Mouse (Mus musculus): Measurements from ENCODE around the gene Parp8. TPM values are rescaled to one million over a fixed set of nuclear protein-coding genes. Genes with fewer than 3 reads are reported as not detected.

Gene Parp8
- polyA plus RNA-seq, 2 experiments: 20.0 to 37.7 TPM

- no peak for DNase-seq (ENCODE audit: low spot score)
- H3K4me2 ChIP-seq (replicated peaks; ENCODE audit: low read depth, low read length, severe bottlenecking): no peak overlapping the region
- peaks cover 8% of the 10 kb centered on the region; the same call in 1 of the 2 replicates for H3K4me1 ChIP-seq (ENCODE audit: control insufficient read depth, insufficient read depth, low read length)
- H3K9me3 ChIP-seq (ENCODE audit: control insufficient read depth, low read length): no peaks in the 10 kb centered on the region
- no peak for ATAC-seq (ENCODE audit: low FRiP score, low read depth)
- H3K27me3 ChIP-seq (ENCODE audit: control insufficient read depth, insufficient read depth, low read length): no peaks in the 10 kb centered on the region
- no peak overlapping the region for H3K27ac ChIP-seq (replicated peaks; ENCODE audit: low read depth, low read length)
- no peaks in the 10 kb centered on the region for H3K36me3 ChIP-seq (ENCODE audit: control insufficient read depth, insufficient read depth, low read length)
- no peak for TF ChIP-seq POLR2A (IDR thresholded peaks at IDR 0.05; ENCODE audit: borderline replicate concordance, extremely low read depth, insufficient read depth, insufficient read length)
- no peak overlapping the region for H3K4me3 ChIP-seq (replicated peaks; ENCODE audit: low read length)
- 88% methylated on average over 5 of the region's 5 CpGs for WGBS
- H3K9ac ChIP-seq (ENCODE audit: low read depth, low read length, severe bottlenecking): no peak overlapping the region
Measured at GRCm38 (mm10) chr13:117033676-117034308, 8.5 kb upstream of the Parp8 start.

DNA sequence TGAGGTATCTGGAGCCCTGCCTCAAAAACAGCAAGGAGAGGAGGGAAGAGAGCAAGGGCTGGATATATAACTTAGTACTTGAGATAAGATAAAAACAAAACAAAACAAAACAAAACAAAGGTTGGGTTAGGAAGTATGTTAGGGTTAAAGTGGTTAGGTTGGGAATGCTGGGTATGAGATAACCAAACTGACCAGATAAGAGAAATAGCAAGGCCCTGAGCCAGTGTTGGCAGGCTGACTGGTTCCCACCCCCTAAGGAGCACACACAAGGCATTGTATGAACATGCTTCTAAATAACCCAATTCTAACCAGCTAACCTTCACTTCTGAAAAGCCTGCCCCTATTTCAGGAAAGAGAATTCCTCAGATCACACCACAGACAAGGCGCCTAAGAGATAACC is 7.1 kb upstream of the Parp8 start:
- Histone ChIP-seq H3K4me2 (replicated peaks; ENCODE audit: low read depth, low read length, severe bottlenecking) (no peak overlapping the region), H3K27me3 (ENCODE audit: control insufficient read depth, insufficient read depth, low read length) (no peaks in the 10 kb centered on the region), H3K9ac (ENCODE audit: low read depth, low read length, severe bottlenecking) (no peak overlapping the region), H3K4me3 (replicated peaks; ENCODE audit: low read length) (no peak overlapping the region), H3K27ac (replicated peaks; ENCODE audit: low read depth, low read length) (no peak overlapping the region), H3K9me3 (ENCODE audit: control insufficient read depth, low read length) (no peaks in the 10 kb centered on the region), H3K4me1 (ENCODE audit: control insufficient read depth, insufficient read depth, low read length) (peaks cover 8% of the 10 kb centered on the region; the same call in 1 of the 2 replicates), H3K36me3 (ENCODE audit: control insufficient read depth, insufficient read depth, low read length) (no peaks in the 10 kb centered on the region)
- DNase-seq (ENCODE audit: low spot score) (no peak), ATAC-seq (ENCODE audit: low FRiP score, low read depth) (no peak)
- no peak for TF ChIP-seq POLR2A (IDR thresholded peaks at IDR 0.05; ENCODE audit: borderline replicate concordance, extremely low read depth, insufficient read depth, insufficient read length)
- 100% methylated on average over 1 of the region's 1 CpGs for WGBS

DNA sequence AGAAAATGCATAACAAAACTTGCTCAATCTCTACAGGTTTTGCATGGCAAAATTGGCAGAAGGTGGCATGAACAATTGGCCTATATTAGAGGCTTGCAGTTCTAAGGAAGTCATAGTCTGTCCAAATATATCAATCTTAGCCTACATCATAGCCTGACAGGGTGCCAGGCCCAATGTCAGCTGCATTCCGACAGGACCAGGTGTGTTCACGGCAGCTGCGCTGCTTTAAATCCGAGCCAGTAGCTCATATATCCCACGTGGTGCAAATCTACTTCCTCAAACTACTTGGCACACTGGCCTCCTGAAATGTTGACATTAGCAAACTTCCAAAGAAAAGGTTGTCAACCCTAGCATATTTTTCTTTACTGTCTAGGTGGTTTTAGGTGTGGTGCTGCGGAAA is 6.2 kb upstream of the Parp8 start:
- no peak overlapping the region for H3K9ac ChIP-seq (ENCODE audit: low read depth, low read length, severe bottlenecking)
- no peak overlapping the region for H3K4me2 ChIP-seq (replicated peaks; ENCODE audit: low read depth, low read length, severe bottlenecking)
- DNase-seq (ENCODE audit: low spot score): peak; percentile 38
- peak; percentile 50; the same call in 1 of the 2 replicates for ATAC-seq (ENCODE audit: low FRiP score, low read depth)
- H3K4me1 ChIP-seq (ENCODE audit: control insufficient read depth, insufficient read depth, low read length): peaks cover 14% of the 10 kb centered on the region
- 38% methylated on average over 6 of the region's 6 CpGs for WGBS
- H3K27ac ChIP-seq (replicated peaks; ENCODE audit: low read depth, low read length): no peak overlapping the region
- H3K9me3 ChIP-seq (ENCODE audit: control insufficient read depth, low read length): no peaks in the 10 kb centered on the region
- no peaks in the 10 kb centered on the region for H3K36me3 ChIP-seq (ENCODE audit: control insufficient read depth, insufficient read depth, low read length)
- H3K4me3 ChIP-seq (replicated peaks; ENCODE audit: low read length): no peak overlapping the region
- no peaks in the 10 kb centered on the region for H3K27me3 ChIP-seq (ENCODE audit: control insufficient read depth, insufficient read depth, low read length)
- TF ChIP-seq POLR2A (IDR thresholded peaks at IDR 0.05; ENCODE audit: borderline replicate concordance, extremely low read depth, insufficient read depth, insufficient read length): no peak

DNA sequence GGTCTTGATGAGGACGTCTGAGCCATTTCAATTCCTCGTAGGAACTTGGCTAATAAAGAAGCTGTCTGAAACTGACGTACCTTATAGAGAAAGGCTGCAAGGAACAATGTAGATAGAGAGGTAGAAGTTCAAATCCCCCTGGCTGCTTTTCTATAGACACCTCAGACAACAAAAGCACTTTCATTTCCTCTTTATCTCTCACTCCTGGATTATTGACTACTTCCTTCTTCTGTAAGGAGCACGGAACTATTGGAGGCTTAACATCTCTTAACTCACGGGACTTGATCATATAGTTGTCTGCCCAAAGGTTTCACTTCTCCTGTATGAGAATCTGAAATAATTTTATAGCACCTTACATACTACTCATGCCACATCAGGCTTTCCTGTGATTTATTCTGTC is 2.9 kb upstream of the Parp8 start:
- 79% methylated on average over 5 of the region's 5 CpGs for WGBS
- H3K27ac ChIP-seq (replicated peaks; ENCODE audit: low read depth, low read length): no peak overlapping the region
- ATAC-seq (ENCODE audit: low FRiP score, low read depth): no peak

GRCm38 (mm10) chr13:117027336-117027735 is 2.0 kb upstream of the Parp8 start:
- Histone ChIP-seq H3K4me1 (ENCODE audit: control insufficient read depth, insufficient read depth, low read length) (peaks cover 20% of the 10 kb centered on the region), H3K4me3 (replicated peaks; ENCODE audit: low read length) (no peak overlapping the region), H3K36me3 (ENCODE audit: control insufficient read depth, insufficient read depth, low read length) (no peaks in the 10 kb centered on the region), H3K27me3 (ENCODE audit: control insufficient read depth, insufficient read depth, low read length) (no peaks in the 10 kb centered on the region), H3K4me2 (replicated peaks; ENCODE audit: low read depth, low read length, severe bottlenecking) (no peak overlapping the region), H3K9me3 (ENCODE audit: control insufficient read depth, low read length) (no peaks in the 10 kb centered on the region), H3K9ac (ENCODE audit: low read depth, low read length, severe bottlenecking) (no peak overlapping the region), H3K27ac (replicated peaks; ENCODE audit: low read depth, low read length) (no peak overlapping the region)
- WGBS: 76% methylated on average over 9 of the region's 9 CpGs
- ATAC-seq (ENCODE audit: low FRiP score, low read depth) (no peak), DNase-seq (ENCODE audit: low spot score) (no peak)
- TF ChIP-seq POLR2A (IDR thresholded peaks at IDR 0.05; ENCODE audit: borderline replicate concordance, extremely low read depth, insufficient read depth, insufficient read length): no peak

More for the DNA sequence above, 2.9 kb upstream of the Parp8 start:
- H3K27me3 ChIP-seq (ENCODE audit: control insufficient read depth, insufficient read depth, low read length): no peaks in the 10 kb centered on the region
- no peak overlapping the region for H3K9ac ChIP-seq (ENCODE audit: low read depth, low read length, severe bottlenecking)
- no peak overlapping the region for H3K4me2 ChIP-seq (replicated peaks; ENCODE audit: low read depth, low read length, severe bottlenecking)
- peaks cover 20% of the 10 kb centered on the region for H3K4me1 ChIP-seq (ENCODE audit: control insufficient read depth, insufficient read depth, low read length)
- no peaks in the 10 kb centered on the region for H3K9me3 ChIP-seq (ENCODE audit: control insufficient read depth, low read length)
- TF ChIP-seq POLR2A (IDR thresholded peaks at IDR 0.05; ENCODE audit: borderline replicate concordance, extremely low read depth, insufficient read depth, insufficient read length): no peak
- H3K36me3 ChIP-seq (ENCODE audit: control insufficient read depth, insufficient read depth, low read length): no peaks in the 10 kb centered on the region
- DNase-seq (ENCODE audit: low spot score): no peak
- no peak overlapping the region for H3K4me3 ChIP-seq (replicated peaks; ENCODE audit: low read length)

Data from limb, embryonic 14.5 days (tissue).